Mouse (Mus musculus) spleen, postnatal 10 days (tissue): Measurements from ENCODE around the gene Rnf34.

Source experiments
- DNase-seq, 2 experiments: peaks; one replicate each; pipeline ENCODE4 v3.0.0; 2021 to 2022; ENCODE audit warnings: low spot score in 2 of 2

Gene Rnf34

DNA sequence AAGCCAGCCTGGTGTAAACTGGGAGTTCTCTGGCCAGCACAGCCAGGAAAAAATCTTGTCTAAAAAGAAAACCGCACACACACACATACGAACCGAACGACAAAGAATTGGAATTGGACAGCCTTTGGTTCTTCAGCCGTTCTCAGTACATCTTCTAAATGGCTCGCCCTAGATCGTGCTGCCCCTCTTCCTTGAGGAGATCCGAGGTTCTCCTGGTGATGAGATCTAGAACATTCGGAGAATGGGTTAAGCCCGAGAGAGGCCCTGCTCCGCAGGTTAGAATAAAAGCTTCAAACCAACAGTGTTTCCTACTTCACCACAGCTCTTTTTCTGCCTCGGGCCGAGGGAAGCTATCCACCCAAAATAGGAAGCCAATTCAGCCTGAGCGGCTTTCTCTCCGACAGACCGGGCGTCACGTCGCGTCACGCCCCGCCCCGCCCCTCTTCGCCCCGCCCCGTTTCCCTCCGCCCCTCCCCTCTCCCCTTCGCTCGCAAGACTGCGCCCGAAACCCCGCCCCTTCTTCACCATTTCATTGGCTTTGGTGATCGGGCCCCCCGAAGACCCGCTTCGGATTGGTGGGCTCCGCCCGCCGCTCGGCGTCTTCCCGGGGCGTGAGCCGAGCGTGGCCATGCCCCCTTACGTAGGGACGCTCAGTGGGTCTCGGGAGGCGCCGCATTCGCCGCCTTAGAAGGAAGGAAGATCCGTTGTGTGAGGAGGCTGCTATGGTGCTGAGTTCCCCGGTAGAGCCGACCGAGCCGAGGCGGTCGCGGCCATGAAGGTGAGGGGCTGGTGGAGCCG, at the start of gene Rnf34:
Rnf34 (plus strand) TSS at position 528 of the 798 bp plus-strand sequence.
- DNase-seq: peak; percentile 87 to 98

DNA sequence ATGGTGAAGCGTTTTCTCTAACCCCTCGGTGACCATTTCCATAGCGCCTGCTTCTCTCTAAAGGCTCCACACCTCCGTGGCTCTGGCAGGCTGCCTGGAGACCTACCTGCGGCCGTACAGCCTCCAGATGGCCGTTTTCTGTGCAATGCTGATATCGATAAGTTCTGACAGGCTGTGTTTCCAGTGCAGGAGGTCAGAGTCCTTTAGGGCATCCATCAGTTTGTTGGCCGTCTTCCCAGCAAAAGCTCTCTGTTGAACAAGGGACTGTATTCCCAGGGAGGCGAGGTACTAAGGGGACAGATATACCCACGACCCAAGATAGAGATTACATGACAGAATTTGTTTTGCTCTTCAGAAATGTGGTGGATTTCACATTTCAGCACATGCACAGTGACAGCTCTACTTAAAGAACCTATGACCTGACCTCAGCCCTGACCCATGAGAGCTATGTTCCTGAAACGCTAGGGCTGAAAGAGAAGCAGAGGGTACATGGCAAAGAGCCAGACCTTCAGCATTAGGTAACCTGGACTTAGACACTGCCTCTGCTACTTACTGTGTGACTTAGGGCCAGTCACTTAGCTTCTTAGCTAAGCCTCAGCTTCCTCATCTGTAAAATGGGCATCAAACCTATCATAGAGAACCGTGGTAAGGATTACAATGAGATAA, 49.4 kb upstream of the Rnf34 start:
- no peak for DNase-seq

DNA sequence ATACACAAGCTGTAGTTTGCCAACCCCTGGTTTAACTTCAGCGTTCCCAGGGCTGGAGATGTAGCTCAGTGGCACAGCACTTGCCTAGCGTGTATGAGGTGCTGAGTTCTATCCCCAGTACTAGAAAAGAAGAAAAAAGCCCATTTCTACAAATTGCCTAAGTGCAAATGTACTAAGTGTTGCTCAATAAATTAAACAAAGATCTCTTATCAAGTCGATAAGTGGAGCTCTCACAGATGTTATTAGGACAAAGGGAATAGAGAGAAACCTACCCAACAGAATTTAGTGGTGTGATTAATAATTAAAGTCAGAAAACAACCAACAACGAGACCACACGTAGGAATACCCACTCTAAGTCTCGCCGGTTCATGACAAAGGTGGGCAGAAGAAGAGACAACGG, 48.2 kb upstream of the Rnf34 start:
- DNase-seq: no peak

DNA sequence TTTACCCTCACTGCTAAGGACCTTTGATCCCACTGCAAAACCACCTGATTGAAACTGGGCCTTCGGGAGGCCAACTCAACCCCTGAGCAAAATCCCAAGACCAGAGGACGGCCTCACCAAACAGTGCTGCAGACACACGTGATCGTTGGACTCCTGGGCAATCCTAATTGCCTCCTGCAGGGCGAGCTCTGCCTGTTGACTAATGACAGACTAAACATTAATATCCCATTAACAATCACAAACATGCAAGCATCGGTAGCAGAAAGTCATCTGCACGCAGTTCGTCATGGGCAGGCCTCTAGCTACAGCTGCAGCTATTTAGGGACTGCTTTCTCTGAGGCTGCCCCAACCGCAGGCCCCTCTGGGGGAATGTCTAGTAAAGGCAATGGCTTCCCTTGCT, 47.1 kb upstream of the Rnf34 start:
- no peak for DNase-seq

DNA sequence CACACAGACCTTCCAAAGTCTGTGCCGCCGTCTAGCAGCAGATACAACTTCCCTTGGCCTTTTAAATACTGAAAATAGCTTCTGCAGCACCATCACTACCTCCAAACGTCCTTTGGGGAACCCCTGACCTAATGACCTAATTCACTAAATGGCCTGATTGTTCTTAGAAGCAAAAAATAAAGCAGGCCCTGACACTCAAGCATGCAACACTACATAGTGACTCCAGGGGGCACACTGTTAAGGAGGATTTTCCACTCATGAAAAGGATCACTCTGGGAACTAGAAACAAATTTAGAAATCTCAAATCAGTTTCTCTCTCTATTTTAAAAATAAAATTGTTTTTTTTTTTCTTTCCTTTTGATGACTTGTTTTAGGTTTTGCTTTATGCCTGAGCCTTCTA, 44.3 kb upstream of the Rnf34 start:
- DNase-seq: no peak

DNA sequence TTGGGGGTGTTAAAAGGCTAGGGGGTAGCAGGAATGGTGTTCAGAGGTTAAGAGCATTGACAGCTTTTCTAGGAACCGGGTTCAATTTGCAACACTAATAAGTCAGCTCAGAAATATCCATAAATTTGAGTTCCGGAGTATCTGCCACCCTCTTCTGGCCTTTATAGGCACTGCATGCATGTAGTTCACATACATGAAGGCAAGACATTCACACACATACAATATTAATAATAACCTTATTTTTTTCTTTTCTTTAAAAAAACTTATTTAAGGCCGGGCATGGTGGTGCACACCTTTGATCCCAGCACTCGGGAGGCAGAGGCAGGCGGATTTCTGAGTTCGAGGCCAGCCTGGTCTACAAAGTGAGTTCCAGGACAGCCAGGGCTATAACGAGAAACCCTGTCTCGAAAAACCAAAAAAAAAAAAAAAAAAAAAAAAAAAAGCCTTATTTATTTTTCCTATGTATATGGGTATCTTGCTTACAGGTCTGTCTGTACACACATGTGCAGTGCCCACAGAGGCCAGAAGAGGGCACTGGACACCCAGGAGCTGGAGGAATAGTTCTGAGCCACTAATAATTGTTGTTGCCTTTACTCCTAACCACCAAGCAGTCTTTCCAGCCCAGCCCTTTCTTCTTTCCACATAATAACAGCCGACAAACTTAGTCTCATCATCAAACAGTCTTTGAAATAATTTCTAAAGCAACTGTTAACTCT, 38.3 kb upstream of the Rnf34 start:
- peak; percentile 64 to 86 for DNase-seq

DNA sequence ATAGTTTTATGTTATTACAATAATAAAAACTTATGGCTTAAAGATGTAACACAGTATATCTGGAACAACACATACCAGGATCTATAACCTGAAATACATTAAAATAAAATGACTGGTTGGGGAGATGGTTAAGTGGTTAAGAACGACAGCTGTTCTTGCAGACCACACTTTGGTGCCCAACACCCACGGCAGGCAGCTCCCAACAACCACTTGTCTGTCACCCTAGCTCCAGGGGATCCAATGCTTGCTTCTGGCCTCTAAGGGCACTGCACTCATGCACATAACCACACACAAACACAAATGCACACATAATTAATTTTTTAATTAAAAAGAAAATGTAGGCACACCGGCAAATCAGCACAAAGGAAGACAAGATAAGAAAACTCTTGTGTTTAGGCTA, 37.1 kb upstream of the Rnf34 start:
- no peak for DNase-seq

DNA sequence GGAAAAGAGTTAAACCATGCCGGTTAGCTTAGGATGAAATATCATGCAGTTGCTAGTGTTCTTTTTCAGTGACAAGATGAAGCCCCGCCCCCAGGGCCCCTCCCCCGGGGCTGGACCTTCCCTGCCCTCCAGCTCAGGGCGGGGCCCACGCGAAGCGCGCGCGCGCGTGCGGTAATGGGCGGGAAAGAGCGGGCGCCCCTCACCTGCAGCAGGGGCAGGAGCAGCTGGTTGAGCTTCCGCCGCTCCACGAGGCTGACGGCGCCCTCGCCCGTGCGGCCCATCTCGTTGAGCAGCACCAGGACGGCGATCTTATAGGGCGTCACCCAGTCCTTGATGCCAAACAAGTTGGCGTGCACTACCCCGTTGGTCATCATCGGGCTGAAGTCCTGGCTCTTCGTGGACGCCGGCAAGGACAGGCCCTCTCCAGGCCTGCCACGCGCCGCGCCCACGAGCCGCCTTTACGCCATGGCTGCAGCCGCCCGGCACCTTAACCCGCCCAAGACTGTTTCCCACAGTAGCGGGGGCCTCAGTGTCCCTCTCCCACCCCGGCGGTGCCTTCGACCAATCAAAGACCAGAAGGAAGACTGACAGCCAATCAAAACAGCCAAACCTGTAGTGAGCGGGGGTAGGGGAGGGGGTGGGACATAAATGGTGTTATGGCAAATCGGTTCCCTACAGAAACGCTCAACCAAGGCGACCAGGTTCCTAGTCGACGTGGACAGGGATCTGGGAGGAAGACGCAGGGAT, 28.9 kb upstream of the Rnf34 start, which contains the start of gene Anapc5:
Anapc5 (minus strand) TSS at position 563 of the 747 bp plus-strand sequence.
- DNase-seq: peak; percentile 89 to 96

DNA sequence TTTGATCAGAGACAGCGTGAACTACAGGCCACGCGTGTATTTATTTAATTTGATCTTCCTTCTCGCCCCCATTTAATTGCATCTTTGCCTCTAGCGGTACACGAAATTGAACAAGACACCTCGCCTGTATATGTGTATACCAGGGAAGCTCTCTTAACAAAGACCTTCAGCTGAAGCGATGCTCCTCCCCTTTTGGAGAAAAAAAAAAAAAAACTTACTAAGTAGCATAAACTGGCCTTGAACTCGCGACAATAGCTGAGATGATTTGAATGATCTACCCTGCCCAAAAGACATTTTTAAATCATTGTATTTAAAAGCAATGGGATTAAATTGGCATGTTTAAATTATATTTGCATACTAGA, 28.3 kb upstream of the Rnf34 start:
- no peak for DNase-seq

DNA sequence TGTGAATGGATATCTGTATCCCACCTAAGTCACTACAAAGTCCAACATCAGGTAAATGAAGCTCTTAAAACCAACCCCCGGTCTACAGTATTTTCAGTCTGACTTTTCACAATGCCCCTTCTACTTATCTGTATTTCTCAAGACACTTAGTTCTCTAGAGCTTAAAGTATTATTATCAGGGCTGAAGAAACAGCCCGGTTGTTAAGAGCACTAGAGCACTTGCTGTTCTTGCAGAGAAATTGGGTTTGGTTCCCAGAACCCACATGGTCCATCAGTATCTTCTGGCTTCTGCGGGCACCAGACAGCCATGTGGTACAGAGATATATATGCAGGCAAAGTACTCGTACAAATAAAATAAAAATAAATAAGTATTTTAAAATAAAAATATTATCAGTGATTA, 27.4 kb upstream of the Rnf34 start:
- no peak for DNase-seq

DNA sequence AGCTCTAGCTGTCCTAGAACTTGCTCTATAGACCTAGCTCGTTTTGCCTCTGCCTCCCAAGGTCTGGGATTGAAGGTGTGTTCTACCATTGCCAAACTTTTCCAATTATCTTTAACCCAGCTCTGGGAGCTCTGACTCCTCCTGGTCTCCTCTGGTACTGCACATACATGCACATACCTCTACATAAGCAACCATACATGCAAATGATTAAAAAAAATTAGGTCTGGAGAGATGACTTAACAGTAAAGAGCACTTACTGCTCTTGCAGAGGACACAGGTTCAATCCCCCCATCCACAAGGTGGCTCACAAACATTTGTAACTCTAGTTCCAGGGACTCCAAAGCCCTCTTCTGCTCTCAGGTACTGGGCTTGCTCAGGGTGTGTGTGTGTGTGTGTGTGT, 25.9 kb upstream of the Rnf34 start:
- peak in 1 of 2 experiments; percentile 43 for DNase-seq

DNA sequence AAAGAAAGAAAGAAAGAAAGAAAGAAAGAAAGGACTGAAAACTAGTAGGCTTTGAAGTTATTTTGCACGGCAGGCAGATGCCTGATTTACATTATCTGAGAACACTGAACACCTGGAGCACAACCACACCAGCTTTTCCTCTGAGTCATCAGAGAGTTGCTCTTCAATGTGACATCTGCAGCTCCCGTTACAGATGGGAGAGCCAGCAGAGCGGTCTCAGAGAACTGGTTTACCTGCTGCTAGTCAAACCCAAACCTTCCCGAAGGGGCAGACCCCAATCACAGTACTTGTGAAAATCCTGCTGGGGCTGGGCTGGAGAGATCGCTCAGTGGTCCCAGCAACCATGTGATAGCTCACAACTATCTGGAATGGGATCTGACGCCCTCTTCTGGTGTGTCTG, 25.4 kb upstream of the Rnf34 start:
- no peak for DNase-seq

DNA sequence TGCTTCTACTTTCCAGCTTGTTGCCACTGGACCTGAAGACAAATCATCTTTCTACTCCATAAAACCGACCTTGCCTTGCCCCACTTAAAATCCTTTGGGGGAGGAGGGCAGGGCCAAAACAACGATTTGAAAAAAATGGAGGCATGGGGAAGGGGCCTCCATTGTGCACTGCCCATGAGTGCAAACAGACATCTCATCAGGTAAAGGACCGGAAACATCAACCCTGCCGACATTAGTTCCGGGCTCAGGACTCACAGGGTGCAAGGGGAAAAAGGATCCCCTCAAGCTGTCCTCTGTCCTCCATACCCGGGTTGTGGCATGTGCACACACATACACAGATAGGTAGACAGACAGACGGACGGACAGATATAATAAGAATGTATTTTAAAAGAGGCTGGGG, 24.7 kb upstream of the Rnf34 start:
- DNase-seq: no peak

DNA sequence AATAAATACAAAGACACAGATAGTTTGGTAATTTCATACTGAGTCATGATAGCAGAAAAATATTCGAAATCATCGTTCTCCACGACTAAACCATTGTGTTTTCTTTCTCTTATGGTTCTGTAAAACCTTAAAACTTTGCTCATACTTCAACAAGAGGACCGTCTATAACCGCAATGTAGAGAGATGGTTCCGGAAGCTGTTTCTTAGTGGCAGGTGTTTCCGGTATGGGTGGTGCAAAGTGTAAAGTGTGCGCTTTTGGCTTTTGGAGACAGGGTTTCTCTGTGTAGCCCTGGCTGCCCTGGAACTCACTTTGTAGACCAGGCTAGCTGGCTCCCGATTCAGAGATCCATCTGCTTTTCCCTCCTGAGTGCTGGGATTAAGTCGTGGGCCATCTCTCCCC, 17.3 kb upstream of the Rnf34 start:
- no peak for DNase-seq

DNA sequence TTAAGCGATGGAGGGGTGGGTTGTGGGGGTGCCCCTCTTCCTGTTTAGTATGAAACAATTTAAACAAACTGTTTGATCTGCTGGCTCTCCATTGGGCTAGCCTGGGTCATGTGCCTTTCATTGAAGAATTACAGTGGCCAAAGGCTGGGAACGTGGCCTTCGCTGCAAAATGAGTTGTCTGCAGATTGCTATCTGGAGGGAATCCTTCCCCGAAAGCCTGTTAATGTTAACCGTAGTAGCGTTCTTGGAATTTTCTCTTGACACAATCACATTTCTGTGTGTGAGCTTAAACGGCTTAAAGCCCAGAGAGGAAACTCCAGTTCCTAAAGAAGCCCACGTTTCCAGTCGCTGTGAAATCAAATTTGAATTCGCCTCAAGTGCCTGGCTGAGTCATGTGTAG, 16.9 kb upstream of the Rnf34 start:
- no peak for DNase-seq

DNA sequence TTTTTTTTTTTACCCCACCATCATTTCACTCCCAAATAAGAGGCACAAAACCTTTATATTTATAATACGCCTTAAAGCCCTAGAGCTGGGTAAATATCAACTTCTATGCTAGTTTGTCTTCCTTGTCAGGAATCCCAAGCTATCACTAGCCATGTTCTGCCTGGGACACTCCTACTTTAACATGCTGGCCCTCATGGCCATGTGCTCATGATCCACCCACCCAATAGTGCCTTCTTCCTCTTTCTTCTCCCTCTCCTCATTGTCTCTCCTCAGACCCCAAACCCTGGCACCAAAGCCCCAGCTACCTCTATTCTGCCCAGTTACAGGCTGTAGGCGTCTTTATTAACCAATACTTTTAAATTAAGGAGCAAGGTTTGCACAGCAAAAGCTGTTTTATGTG, 8.7 kb upstream of the Rnf34 start:
- no peak for DNase-seq

DNA sequence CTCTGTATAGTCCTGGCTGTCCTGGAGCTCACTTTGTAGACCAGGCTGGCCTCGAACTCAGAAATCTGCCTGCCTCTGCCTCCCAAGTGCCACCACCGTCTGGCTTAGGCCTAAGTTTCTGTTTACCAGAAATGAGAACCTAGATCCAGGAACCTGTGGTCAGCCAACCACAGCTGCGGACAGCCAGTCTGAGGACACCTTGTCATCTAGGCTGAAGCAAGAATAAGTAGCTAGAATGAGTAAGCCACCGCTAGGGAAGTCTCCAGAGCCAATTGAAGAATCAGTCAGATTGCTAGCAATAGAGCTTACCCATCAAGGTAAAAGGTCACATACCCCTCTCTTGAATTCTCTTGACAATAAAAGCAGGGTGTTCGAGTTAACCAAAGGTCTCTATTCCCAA, 6.0 kb upstream of the Rnf34 start:
- DNase-seq: no peak

DNA sequence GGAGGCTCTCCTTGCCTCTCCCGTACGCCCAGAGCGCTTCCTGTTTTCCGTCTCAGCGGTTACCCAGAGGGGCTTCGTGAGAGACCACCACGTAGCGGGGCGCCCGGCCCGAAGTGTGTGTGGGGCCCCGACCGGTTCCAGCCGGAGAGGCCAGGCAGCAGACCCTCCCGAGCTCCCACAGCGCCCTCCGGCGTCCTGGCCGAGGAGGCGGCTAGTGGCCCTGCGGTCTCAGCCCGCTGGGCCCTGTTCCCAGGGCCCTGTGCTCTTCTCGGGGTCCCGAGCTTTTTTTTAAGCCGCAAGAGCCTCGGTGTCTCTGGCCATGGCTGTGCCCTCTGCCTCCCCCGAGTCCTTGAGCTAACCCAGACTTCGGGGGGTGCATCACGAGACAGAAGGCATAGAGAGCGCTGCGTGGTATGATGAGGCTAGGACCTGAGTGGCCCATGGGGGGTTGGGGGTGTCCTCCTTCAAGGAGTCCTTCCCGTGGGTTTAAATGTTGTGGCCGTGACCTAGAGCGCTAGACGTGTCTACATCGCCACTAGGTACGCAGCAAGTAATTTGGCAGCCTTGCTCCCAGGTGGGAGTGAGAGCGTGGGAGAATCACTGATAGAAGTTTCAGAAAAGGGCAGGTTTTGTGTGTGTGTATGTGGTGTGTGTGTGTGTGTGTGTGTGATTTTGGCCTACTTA, 613 bp downstream of the Rnf34 start:
- DNase-seq: peak in 1 of 2 experiments; percentile 85

DNA sequence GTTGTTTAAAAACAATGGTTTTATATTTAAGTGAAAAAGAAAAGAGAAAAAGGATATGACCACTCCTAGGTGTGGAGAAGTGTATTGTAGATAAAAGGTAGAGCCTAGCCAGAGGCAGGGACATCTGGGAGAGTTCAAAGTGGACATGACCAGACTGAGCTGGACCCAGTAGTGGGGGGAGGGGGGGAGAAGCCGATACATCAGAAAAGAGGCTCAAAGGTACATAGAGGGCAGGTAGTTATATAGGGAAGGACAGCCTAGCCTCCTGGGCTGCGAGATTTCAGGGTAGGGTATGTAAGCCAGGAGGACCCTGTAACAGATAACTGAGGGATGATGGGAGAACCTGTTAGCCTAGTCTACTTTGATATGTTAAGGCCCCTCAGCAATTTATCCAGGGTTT, 2.8 kb downstream of the Rnf34 start:
- no peak for DNase-seq

DNA sequence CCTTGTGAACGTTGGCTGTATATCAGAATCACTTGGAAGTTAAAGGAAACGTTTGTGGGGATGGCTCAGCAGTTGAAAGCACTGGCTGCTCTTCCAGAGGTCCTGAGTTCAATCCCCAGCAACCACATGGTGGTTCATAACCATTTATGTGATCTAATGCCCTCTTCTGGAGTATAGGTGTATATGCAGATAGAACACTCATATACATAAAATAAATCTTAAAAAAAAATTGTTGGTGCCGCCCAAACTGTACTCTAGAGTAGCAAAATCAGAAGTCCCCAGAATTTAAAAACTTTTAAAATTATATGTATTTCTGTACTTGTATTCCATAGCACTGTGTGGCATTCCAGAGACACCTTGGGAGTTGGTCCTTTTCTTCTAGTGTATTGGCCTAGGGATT, 6.0 kb downstream of the Rnf34 start:
- DNase-seq: no peak

DNA sequence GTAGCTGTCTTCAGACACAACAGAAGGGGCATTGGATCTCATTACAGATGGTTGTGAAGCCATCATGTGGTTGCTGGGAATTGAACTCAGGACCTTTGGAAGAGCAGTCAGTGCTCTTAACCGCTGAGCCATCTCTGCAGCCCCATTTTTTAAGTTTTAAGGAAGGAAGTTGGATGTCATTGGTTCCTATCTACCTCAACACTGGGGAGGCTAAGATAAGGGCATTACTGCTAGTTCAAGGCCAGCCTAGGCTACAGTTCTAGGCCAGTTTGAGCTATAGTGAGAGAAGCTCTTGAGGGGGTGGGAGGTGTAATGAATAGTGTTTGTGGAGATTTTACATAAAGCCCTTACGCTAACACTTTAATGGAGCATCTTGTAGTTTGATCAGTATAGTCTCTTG, 13.2 kb downstream of the Rnf34 start:
- DNase-seq: no peak

DNA sequence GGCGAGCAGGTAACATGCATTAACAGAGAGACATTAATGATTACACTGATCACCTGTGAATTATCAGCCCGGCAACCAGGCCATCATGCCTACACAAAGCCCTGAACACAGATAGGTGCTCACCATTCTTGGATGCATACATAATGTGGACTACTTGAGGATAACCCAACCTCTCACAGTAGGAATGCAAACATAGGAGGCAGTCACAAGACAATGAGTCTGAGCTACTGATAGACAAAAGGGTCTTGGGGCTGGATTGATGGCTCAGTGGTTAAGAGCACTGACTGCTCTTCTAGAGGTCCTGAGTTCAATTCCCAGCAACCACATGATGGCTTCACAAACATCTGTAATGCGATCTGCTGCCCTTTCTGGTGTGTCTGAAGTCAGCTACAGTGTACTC, 22.8 kb downstream of the Rnf34 start:
- no peak for DNase-seq
